Mouse (Mus musculus) hindbrain, embryonic 10.5 days (tissue): Measurements from ENCODE around the gene Zbtb1. TPM values are rescaled to one million over a fixed set of nuclear protein-coding genes. Genes with fewer than 3 reads are reported as not detected.

Source experiments
- DNase-seq: peaks from one replicate; pipeline ENCODE4 v3.0.0-alpha.2; 2017; ENCODE audit warnings: low spot score
- H3K27ac ChIP-seq: fragments of 300-500 bp; sonication (generic); 2 replicates; pipeline ENCODE4 v1.5.1; 2016; ENCODE audit warnings: mild to moderate bottlenecking, moderate library complexity
- H3K27me3 ChIP-seq: fragments of 300-500 bp; sonication (generic); 2 replicates; pipeline ENCODE4 v1.6.1; 2016; ENCODE audit warnings: mild to moderate bottlenecking; ENCODE audit not compliant: poor library complexity, insufficient read depth, severe bottlenecking
- H3K36me3 ChIP-seq: fragments of 300-500 bp; sonication (generic); 2 replicates; pipeline ENCODE4 v1.6.1; 2016; ENCODE audit warnings: mild to moderate bottlenecking, moderate library complexity
- H3K4me1 ChIP-seq: fragments of 300-500 bp; sonication (generic); replicated peaks from 2 replicates; pipeline ENCODE4 v1.6.1; 2016; ENCODE audit warnings: mild to moderate bottlenecking
- H3K4me3 ChIP-seq: fragments of 300-500 bp; sonication (generic); 2 replicates; pipeline ENCODE4 v1.5.1; 2016; ENCODE audit warnings: mild to moderate bottlenecking, moderate library complexity
- H3K9me3 ChIP-seq: fragments of 300-500 bp; sonication (generic); 2 replicates; pipeline ENCODE4 v1.6.1; 2016; ENCODE audit warnings: mild to moderate bottlenecking, moderate library complexity
- WGBS: fragments of 180-500 bp; shearing (Covaris S2); methylation state at CpG from one replicate; pipeline ENCODE4 v1.1.7; 2016; 5-methylcytosine and 5-hydroxymethylcytosine counted together
- polyA plus RNA-seq: library from polyadenylated mRNA; unstranded; fragments of >200 nt; fragmentation: Nextera tagmentation; extraction: Ambion mirVana; gene quantifications from 2 replicates; pipeline ENCODE4 v1.2.1, GENCODE M21; 2016

Gene Zbtb1
- polyA plus RNA-seq, 1 experiment from 2014 or later = 5.6 TPM

- 73% methylated on average over 6 of the region's 6 CpGs for WGBS
Measured at GRCm38 (mm10) chr12:76373991-76374390, 3.9 kb downstream of the Zbtb1 start.

GRCm38 (mm10) chr12:76374911-76375310, 4.8 kb downstream of the Zbtb1 start:
- H3K4me3 ChIP-seq = no peak overlapping the region
- H3K36me3 ChIP-seq = no peaks in the 10 kb centered on the region; the same call in 1 of the 2 replicates
- no peaks in the 10 kb centered on the region for H3K9me3 ChIP-seq
- DNase-seq = no peak
- peaks cover 44% of the 10 kb centered on the region for H3K4me1 ChIP-seq
- no peaks in the 10 kb centered on the region for H3K27me3 ChIP-seq
- 79% methylated on average over 4 of the region's 4 CpGs for WGBS
- no peak overlapping the region for H3K27ac ChIP-seq

More at GRCm38 (mm10) chr12:76373991-76374390, 3.9 kb downstream of the Zbtb1 start:
- H3K9me3 ChIP-seq = no peaks in the 10 kb centered on the region
- no peaks in the 10 kb centered on the region for H3K27me3 ChIP-seq
- H3K4me1 ChIP-seq = peaks cover 49% of the 10 kb centered on the region
- no peak for DNase-seq
- H3K36me3 ChIP-seq = no peaks in the 10 kb centered on the region
- peak overlapping the region; percentile 67 for H3K27ac ChIP-seq
- H3K4me3 ChIP-seq = no peak overlapping the region

- Histone ChIP-seq H3K9me3 (no peaks in the 10 kb centered on the region), H3K4me1 (peaks cover 41% of the 10 kb centered on the region), H3K36me3 (peaks cover 3% of the 10 kb centered on the region; the same call in 1 of the 2 replicates), H3K4me3 (no peak overlapping the region), H3K27ac (no peak overlapping the region), H3K27me3 (no peaks in the 10 kb centered on the region)
- 93% methylated on average over 3 of the region's 3 CpGs for WGBS
- DNase-seq = no peak
Measured at GRCm38 (mm10) chr12:76375506-76375905, 5.4 kb downstream of the Zbtb1 start.

- Histone ChIP-seq H3K4me3 (no peak overlapping the region), H3K27me3 (no peaks in the 10 kb centered on the region), H3K4me1 (peaks cover 35% of the 10 kb centered on the region), H3K9me3 (no peaks in the 10 kb centered on the region), H3K36me3 (peaks cover 13% of the 10 kb centered on the region; the same call in 1 of the 2 replicates), H3K27ac (no peak overlapping the region)
- 45% methylated on average over 7 of the region's 7 CpGs for WGBS
- DNase-seq = peak; percentile 16
Measured at GRCm38 (mm10) chr12:76376649-76377048, 6.6 kb downstream of the Zbtb1 start.

GRCm38 (mm10) chr12:76377059-76377458, 7.0 kb downstream of the Zbtb1 start:
- DNase-seq = no peak
- Histone ChIP-seq H3K36me3 (peaks cover 14% of the 10 kb centered on the region; the same call in 1 of the 2 replicates), H3K4me1 (peaks cover 31% of the 10 kb centered on the region), H3K9me3 (no peaks in the 10 kb centered on the region), H3K27me3 (no peaks in the 10 kb centered on the region), H3K27ac (no peak overlapping the region), H3K4me3 (no peak overlapping the region)
- WGBS = 94% methylated on average over 6 of the region's 6 CpGs

GRCm38 (mm10) chr12:76377726-76378125, 7.7 kb downstream of the Zbtb1 start:
- WGBS = 94% methylated on average over 3 of the region's 3 CpGs

GRCm38 (mm10) chr12:76378556-76378955, 8.5 kb downstream of the Zbtb1 start:
- no peak for DNase-seq
- no peaks in the 10 kb centered on the region for H3K27me3 ChIP-seq

More at GRCm38 (mm10) chr12:76377726-76378125, 7.7 kb downstream of the Zbtb1 start:
- Histone ChIP-seq H3K4me3 (no peak overlapping the region), H3K36me3 (peaks cover 15% of the 10 kb centered on the region; the same call in 1 of the 2 replicates), H3K27me3 (no peaks in the 10 kb centered on the region), H3K27ac (no peak overlapping the region), H3K4me1 (peaks cover 24% of the 10 kb centered on the region), H3K9me3 (no peaks in the 10 kb centered on the region)
- no peak for DNase-seq

GRCm38 (mm10) chr12:76380151-76380550, 10.1 kb downstream of the Zbtb1 start:
- H3K27me3 ChIP-seq = no peaks in the 10 kb centered on the region
- 87% methylated on average over 7 of the region's 7 CpGs for WGBS
- H3K36me3 ChIP-seq = peaks cover 37% of the 10 kb centered on the region
- no peak overlapping the region for H3K4me3 ChIP-seq
- no peak for DNase-seq
- H3K27ac ChIP-seq = no peak overlapping the region
- H3K9me3 ChIP-seq = no peaks in the 10 kb centered on the region
- 0 out of 2 replicates have a peak, but pooled peaks cover 7% of the 10 kb centered on the region for H3K4me1 ChIP-seq

More at GRCm38 (mm10) chr12:76378556-76378955, 8.5 kb downstream of the Zbtb1 start:
- peaks cover 21% of the 10 kb centered on the region; the same call in 1 of the 2 replicates for H3K4me1 ChIP-seq
- H3K9me3 ChIP-seq = no peaks in the 10 kb centered on the region
- H3K27ac ChIP-seq = no peak overlapping the region
- peaks cover 23% of the 10 kb centered on the region; the same call in 1 of the 2 replicates for H3K36me3 ChIP-seq
- 91% methylated on average over 5 of the region's 5 CpGs for WGBS
- no peak overlapping the region for H3K4me3 ChIP-seq

GRCm38 (mm10) chr12:76385342-76385741, 15.3 kb downstream of the Zbtb1 start:
- peaks cover 75% of the 10 kb centered on the region for H3K36me3 ChIP-seq

GRCm38 (mm10) chr12:76388794-76389193, 18.7 kb downstream of the Zbtb1 start:
- DNase-seq = no peak
- Histone ChIP-seq H3K4me3 (no peak overlapping the region), H3K4me1 (no peaks in the 10 kb centered on the region), H3K27me3 (no peaks in the 10 kb centered on the region), H3K9me3 (no peaks in the 10 kb centered on the region), H3K36me3 (peaks cover 58% of the 10 kb centered on the region), H3K27ac (no peak overlapping the region)
- WGBS = 89% methylated on average over 11 of the region's 11 CpGs

More at GRCm38 (mm10) chr12:76385342-76385741, 15.3 kb downstream of the Zbtb1 start:
- H3K4me1 ChIP-seq = no peaks in the 10 kb centered on the region
- H3K9me3 ChIP-seq = no peaks in the 10 kb centered on the region
- 96% methylated on average over 8 of the region's 8 CpGs for WGBS
- no peak overlapping the region for H3K4me3 ChIP-seq
- H3K27ac ChIP-seq = no peak overlapping the region
- no peaks in the 10 kb centered on the region for H3K27me3 ChIP-seq
- DNase-seq = no peak

GRCm38 (mm10) chr12:76391595-76392271, 21.7 kb downstream of the Zbtb1 start:
- Histone ChIP-seq H3K27ac (no peak overlapping the region), H3K4me1 (no peaks in the 10 kb centered on the region), H3K36me3 (peaks cover 30% of the 10 kb centered on the region), H3K4me3 (no peak overlapping the region), H3K9me3 (no peaks in the 10 kb centered on the region), H3K27me3 (no peaks in the 10 kb centered on the region)
- no peak for DNase-seq
- 74% methylated on average over 3 of the region's 3 CpGs for WGBS

GRCm38 (mm10) chr12:76392979-76393378, 22.9 kb downstream of the Zbtb1 start:
- H3K4me3 ChIP-seq = no peak overlapping the region
- H3K27ac ChIP-seq = no peak overlapping the region
- no peaks in the 10 kb centered on the region for H3K9me3 ChIP-seq
- H3K4me1 ChIP-seq = no peaks in the 10 kb centered on the region
- no peaks in the 10 kb centered on the region for H3K27me3 ChIP-seq
- WGBS = 88% methylated on average over 5 of the region's 5 CpGs
- peaks cover 24% of the 10 kb centered on the region for H3K36me3 ChIP-seq
- no peak for DNase-seq

GRCm38 (mm10) chr12:76397281-76397680, 27.2 kb downstream of the Zbtb1 start:
- no peak overlapping the region for H3K4me3 ChIP-seq
- H3K27ac ChIP-seq = no peak overlapping the region
- H3K9me3 ChIP-seq = no peaks in the 10 kb centered on the region
- peaks cover 10% of the 10 kb centered on the region for H3K27me3 ChIP-seq
- H3K36me3 ChIP-seq = no peaks in the 10 kb centered on the region
- DNase-seq = no peak
- WGBS = 82% methylated on average over 5 of the region's 5 CpGs
- H3K4me1 ChIP-seq = no peaks in the 10 kb centered on the region
